Mouse (Mus musculus) kidney, adult 8-10 months (tissue): ENCODE measurements around the gene Agbl1.
A peak's percentile ranks its signal among the peaks of the same experiment; 100 is the strongest.

Experiments
- DNase-seq, 2 experiments: peaks; one replicate each; pipeline ENCODE4 v3.0.0; 2022

Agbl1 gene

DNA sequence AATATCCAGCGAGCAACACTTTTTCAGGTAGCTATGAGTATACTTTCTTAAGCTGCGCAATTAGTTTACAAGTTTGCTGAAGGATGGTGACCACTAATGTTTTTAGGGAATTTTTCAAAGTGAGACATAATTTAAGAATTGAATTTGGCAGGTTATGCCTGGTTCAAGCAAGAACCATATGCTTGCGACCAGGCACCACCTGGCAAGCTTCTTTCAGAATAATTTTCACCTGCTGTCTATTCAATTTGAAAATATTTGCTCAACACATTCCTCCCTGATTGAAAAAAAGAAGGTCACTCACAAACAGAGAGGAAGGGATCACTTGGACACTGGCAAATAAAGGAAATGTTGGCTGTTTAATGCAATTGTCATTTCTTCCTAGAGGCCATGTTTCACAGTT lies 779.9 kb downstream of the Agbl1 start:
- DNase-seq, result no peak

DNA sequence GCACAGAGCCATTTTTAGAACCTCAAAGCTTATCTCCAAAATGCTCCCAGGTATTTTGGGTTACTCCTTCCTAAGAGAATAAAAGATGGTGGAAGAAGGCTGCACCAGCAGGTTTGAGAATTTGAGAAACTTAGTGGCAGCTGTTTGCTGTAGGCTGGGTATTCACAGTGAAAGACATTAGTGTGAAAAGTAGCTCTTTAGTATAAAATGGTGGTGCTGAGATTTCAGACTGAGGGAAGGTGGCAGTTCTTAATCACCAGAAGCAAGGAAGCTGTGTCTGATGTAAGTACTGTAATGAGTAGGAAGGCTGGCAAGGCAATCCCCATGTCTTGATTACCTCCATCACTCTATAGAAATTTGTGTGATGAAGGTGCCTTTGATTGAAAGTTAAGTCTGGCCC lies 799.3 kb downstream of the Agbl1 start:
- no peak for DNase-seq

- no peak for DNase-seq
Observed at GRCm38 (mm10) chr7:77076033-77076432, 846.3 kb downstream of the Agbl1 start.

GRCm38 (mm10) chr7:77087266-77087665 lies 857.6 kb downstream of the Agbl1 start:
- DNase-seq, result no peak

- no peak for DNase-seq
Observed at GRCm38 (mm10) chr7:77095153-77095552, 865.5 kb downstream of the Agbl1 start.

DNA sequence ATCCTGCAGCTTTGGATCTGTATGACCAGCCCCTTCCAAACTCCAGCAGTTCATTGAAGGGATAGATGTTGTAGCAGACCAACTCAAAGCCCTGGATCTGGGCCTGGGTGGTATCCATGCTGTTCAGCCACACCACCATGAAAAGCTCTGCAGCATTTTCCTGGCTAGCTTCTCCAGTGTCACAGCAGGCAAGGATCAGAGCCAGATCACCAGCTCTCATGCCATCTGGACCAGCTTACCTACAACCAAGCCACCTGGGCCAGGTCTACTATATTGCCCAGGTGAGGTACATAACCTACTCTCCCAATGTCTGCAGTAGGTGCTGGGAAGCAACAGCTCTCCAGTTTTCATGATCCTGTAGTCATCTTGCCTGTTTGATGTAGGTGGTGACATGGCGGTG lies 884.3 kb downstream of the Agbl1 start:
- DNase-seq, result no peak

DNA sequence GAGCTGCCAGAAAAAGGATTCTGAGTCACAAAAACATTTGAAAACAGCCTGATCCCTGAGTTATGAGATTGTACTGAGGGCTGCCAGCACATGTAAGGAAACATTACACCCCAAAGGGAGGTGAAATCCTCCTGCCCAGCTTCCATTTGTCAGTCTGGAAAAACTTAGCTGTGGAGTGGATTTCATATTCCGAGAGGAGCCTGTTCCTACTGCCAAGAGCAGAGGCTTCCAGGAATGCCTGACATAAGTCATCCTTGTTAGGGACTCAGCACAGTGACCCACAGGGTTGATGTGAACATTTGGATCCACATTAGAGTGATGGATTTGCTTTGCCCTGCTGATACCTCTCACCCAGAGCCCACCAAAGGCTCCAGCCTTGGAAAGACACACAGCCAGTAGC lies 899.4 kb downstream of the Agbl1 start:
- no peak for DNase-seq

DNA sequence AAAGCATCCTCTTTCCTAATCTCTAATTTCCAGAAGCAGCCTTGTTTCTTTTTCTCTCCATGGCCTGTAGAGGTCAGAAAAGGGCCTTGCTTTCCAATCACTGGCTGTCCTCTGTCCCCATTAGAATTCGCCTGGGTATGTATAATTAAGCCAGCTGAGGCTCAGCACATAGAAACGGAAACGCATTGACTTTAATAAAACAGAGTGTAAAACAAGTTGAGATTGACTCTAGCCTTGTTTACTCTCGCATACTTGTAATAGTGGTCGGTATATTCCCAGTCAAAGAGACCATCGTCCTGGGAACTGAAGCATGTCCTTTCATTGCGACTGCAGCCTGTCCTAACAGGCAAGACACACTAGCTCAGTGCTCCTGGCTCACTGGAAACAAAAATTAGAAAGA lies 902.3 kb downstream of the Agbl1 start:
- DNase-seq, result peak in 1 of 2 experiments; percentile 2

- no peak for DNase-seq
Observed at GRCm38 (mm10) chr7:77132615-77133420, 903.1 kb downstream of the Agbl1 start.

- DNase-seq, result no peak
Observed at GRCm38 (mm10) chr7:77134860-77135259, 905.2 kb downstream of the Agbl1 start.

DNA sequence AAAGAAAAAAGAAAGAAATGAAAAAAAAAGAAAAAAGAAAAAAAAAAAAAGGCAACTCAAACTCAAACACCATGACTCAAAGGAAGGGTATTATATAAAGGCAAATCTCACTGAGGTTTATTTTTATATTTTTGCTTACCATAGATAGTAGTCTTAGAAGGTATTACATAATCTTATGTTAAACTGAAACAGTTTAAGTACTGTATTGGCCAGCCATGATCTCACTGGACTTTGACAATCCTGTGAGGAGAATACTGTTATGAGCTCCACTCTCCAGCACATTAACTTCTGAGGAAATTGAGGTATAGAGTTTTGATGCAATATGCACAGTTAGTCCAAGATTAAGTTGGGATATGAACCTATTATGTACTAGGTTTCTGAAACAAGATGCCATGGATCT lies 909.0 kb downstream of the Agbl1 start:
- no peak for DNase-seq

GRCm38 (mm10) chr7:77147527-77147926 lies 917.8 kb downstream of the Agbl1 start:
- no peak for DNase-seq

DNA sequence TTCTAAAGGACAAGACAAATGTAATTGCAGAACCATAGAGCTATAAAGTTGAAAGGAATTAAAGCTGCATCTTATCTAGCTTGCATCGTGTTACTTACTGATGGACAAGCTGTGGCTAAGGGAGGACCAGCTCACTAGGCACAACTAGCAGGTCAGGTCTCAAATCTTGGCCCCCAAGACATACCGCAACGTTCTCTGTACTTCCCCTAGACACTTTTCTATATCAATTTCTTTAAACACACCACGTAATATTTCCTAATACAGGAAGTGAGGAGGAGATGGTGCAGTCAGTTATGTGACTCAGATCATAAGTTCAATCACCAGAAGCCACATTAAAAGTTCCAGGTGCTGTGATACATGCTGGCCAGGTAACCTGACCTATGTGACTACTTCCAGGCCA lies 919.1 kb downstream of the Agbl1 start:
- DNase-seq, result no peak

DNA sequence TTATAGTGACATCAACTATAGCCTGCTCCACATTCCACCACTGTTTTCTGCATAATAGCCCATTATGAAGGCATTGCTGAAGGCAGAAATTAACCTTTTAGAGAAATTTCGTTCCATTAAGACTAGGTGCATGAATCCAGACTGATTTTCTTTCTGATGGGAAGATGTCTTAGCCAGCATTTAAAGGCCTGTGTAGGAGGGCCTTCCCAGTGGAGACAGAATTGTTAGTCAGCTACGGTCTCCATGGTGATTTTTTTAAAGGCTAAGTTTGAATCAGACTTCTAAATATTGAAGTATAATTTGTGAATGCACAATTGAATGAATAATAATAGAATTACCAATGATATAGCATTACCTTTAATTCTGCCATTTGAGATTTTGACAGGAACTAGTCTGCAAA lies 920.2 kb downstream of the Agbl1 start:
- DNase-seq, result no peak

- DNase-seq, result peak in 1 of 2 experiments; percentile 2
Observed at GRCm38 (mm10) chr7:77152393-77152792, 922.7 kb downstream of the Agbl1 start.

DNA sequence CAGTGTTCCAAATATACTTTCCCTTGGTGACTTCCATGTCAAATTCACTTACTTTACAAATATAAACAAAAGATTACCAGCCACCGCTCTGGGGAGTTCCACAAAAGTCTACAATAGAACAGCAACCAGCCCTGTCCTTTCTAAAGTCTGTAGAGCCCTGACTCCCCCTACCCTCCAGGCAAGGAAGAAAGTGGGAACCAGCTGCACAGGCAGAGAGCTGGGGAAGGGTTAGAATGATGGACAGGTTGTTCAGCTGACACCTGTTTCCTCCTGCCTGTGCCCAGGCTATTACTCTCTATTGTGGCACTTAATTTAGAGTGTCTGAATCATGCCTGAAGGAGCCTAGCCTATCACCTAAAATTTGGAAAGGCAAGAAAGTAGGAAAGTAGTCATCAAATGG lies 923.2 kb downstream of the Agbl1 start:
- DNase-seq, result no peak

DNA sequence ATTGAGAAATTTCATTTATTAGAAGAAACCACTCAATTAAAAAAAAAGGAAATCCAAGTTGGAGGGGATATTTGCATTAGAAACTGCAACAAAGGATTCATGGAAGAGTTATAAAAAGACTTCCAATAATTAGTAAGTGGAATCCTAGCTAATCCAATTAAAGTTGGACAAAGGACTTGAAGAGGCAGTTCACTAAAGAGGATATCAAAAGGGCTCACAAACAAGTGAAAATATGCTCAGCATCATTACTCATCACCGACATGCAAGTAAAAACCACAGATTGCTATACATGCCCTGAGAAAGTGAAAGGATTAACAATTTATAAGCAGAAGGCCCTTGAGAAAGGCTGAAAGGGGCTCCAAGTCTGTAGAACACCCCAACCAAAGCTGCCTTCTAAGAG lies 935.2 kb downstream of the Agbl1 start:
- no peak for DNase-seq
